Mouse (Mus musculus): ENCODE results near the gene Vash2. TPM values are rescaled to one million over a fixed set of nuclear protein-coding genes. Genes with fewer than 3 reads are reported as not detected.

Gene Vash2
- polyA plus RNA-seq (2017; shearing (Covaris generic)), result 0.37 TPM

DNA sequence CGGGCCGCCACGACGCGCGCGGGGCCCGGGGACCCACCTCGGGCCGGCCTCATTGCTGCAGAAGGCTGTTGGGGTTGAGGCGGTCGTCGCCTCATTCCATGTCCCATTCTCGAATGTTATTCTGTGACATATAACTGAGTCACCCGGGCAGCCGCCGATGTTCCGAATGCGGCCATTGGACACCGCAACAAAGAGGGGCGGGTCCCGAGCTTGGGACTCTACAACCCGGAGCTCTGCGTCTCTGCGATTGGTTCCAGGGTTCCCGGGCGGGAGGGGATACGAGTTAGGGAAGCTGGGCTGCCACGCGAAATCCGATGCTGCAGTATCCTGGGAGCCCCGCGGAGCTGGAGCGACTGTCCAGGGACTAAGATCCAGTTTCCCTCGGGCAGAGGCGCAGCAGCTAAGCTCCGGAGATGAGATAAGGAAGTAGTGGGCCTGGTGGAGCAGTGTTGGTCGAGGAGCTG lies at the start of gene Vash2:
Gene Vash2, minus strand, starts transcription at position 197 of the 464 bp plus-strand sequence.

GRCm38 (mm10) chr1:191026021-191026713 lies 47.1 kb upstream of the Vash2 start, which contains the start of gene Flvcr1:
Gene Flvcr1, minus strand, starts transcription at chr1:191026158.

DNA sequence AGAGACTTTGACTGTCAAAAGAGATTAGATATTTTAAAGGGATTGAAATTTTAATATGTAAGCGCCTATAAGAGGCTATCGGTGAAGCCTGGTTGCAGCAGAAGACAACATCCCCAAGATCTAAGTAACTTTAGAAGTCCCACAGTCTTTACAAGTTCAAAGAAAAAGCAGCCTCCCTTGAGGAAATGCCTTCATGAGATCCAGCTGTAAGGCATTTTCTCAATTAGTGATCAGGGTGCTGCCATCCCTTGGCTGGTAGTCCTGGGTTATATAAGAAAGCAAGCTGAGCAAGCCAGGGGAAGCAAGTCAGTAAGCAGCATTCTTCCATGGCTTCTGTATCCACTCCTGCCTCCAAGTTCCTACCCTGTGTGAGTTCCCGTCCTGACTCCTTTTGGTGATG lies 54.3 kb downstream of the Vash2 start, which contains the start of gene Angel2:
Gene Angel2, plus strand, starts transcription at position 301 of the 400 bp plus-strand sequence.

GRCm38 (mm10) chr1:190911415-190912123 lies 67.5 kb downstream of the Vash2 start, which contains the start of gene Rps6kc1:
Gene Rps6kc1, minus strand, starts transcription at chr1:190911770.

Other genes with a start within 250 kb of the Vash2 start
- 18.8 TPM for gene Rps6kc1, start 67.5 kb downstream of the Vash2 start, polyA plus RNA-seq (2017; shearing (Covaris generic))
- gene Angel2, start 54.2 kb downstream of the Vash2 start, polyA plus RNA-seq (2017; shearing (Covaris generic)), result 92.5 TPM
- gene Flvcr1, start 46.9 kb upstream of the Vash2 start, polyA plus RNA-seq (2017; shearing (Covaris generic)), result 8.5 TPM
- not detected for gene Spata45, start 57.3 kb upstream of the Vash2 start, polyA plus RNA-seq (2017; shearing (Covaris generic))
- 14.1 TPM for gene Tatdn3, start 83.6 kb upstream of the Vash2 start, polyA plus RNA-seq (2017; shearing (Covaris generic))
- 2.0 TPM for gene Nsl1, start 83.7 kb upstream of the Vash2 start, polyA plus RNA-seq (2017; shearing (Covaris generic))
- gene Batf3, start 118.6 kb upstream of the Vash2 start, polyA plus RNA-seq (2017; shearing (Covaris generic)), result 0.38 TPM
- not detected for gene Fam71a, start 185.5 kb upstream of the Vash2 start, polyA plus RNA-seq (2017; shearing (Covaris generic))
- gene Atf3, start 238.7 kb upstream of the Vash2 start, polyA plus RNA-seq (2017; shearing (Covaris generic)), result 0.24 TPM

Data from inflammation-experienced regulatory T-cells, adult 16 weeks (primary cell).